Mouse (Mus musculus): ENCODE data around the gene Jag1. TPM values are rescaled to one million over a fixed set of nuclear protein-coding genes. Genes with fewer than 3 reads are reported as not detected.

The Jag1 gene
- total RNA-seq, 2 experiments from 2014 or later, result 5.9 to 7.6 TPM

GRCm38 (mm10) chr2:137107946-137108345, 8.5 kb downstream of the Jag1 start:
- DNase-seq (ENCODE audit: extremely low spot score in 1 of 2, low spot score in 2 of 2), result no peak
- intact Hi-C loops (cut with DNase I), result no loop called here

GRCm38 (mm10) chr2:137107203-137107602, 9.2 kb downstream of the Jag1 start:
- intact Hi-C loops (cut with DNase I), result no loop called here
- DNase-seq (ENCODE audit: extremely low spot score in 1 of 2, low spot score in 2 of 2), result no peak

DNA sequence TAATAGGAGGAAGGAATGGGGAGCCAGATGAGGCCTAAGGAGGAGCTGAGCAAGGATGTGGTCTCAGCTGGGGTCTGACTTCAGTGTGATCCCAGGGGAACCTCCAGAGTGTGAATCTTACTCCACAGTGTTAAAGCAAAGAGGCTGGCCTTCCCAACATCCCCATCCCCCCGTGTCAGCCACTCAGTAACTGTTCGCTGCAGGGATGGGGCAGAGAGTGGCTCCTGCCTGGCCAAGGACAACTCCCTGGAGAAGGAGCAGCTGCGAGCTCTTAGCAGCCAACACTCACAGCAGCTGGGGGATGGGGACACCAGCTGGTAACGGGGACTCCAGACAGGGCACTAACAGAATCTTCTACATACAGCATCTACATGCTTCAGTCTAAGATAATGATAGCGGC, 15.4 kb downstream of the Jag1 start:
- intact Hi-C loops (cut with DNase I), result no loop called here
- DNase-seq (ENCODE audit: extremely low spot score in 1 of 2, low spot score in 2 of 2), result peak in 1 of 2 experiments; percentile 67

DNA sequence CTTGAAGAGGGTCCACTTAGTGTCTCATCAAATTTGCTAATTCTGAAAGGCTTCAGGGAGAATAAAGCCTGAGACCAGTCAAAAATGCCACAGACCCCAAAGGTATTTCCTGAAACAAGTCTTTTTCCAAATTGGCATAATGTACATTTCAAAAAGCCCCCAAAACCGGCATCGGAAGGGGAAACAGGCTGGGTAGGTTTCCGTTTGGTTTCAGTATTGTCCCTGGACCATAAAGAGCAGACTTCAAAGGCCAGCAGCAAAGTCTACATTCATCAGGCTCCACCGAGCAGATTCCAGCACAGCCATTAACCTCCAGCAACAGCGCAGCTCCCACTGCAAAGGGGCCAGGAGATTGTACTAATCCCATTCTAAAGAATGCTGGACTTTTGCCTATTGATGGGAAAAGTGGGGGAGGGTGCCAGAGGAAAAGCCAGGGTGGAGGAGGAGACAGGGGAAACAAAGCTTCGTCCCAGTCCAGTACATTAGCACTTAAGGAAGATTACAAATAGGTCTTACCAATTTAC, 17.2 kb downstream of the Jag1 start:
- no peak for DNase-seq (ENCODE audit: extremely low spot score in 1 of 2, low spot score in 2 of 2)
- intact Hi-C loops (cut with DNase I), result no loop called here

DNA sequence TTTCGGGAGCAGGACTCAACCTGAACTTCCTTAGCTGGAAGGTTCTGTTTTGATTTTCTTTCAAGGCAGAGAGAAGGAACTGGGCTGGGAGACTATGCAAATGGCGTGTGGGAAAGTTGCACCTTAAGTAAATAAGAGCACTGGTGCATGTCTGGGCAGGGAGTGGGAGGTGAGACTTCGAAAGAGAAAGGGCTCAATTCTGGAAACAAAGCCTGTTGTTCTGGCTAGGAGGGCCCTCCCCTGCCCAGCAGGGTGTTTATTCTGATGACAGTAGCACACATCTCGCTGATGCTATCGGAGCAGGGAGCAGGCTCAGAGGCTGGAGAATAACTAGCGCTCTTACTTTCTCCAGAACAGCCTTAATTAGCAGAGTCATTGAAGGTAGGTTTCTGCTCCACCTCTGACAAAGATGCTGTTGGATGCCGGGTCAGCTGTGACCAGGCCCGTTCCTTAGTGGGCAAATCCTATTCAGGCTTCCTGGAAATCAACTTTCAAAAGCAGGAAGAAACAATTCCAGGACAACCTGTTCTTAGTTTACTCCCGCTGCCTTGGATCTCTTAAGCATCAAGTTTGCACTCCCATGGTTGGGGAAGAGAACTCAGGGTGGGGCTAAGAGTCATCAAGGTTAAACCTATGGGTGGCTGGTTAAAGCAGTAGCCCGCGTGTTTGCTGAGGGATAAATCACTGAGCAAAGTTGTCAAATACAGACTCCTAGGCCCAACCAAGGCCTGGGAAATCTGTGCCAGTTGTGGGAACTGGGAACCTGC, 18.0 kb downstream of the Jag1 start:
- no peak for DNase-seq (ENCODE audit: extremely low spot score in 1 of 2, low spot score in 2 of 2)
- intact Hi-C loops (cut with DNase I), result no loop called here

DNA sequence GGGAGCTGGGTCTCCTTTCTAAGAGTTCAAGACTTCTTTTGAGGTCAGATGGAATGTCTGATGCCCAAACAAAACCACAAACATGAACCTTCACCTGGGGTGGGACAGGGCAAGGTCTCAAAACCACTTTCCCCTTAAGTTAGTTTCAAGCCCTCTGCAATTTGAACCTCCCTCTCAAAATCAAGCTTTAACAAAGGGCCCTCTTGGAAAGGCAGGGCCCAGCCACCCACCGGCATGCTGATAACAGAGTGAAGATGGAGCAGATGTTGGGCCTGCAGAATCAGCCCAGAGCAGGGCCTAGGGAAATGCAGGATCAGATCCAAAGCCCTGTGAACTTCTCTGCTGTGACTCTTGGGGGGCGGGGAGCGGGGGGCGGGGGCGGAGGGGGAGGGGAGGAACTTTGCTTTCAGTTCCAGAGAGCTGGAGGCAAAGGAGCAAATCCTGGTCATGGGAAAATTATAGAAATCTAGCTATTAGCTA, 19.4 kb downstream of the Jag1 start:
- DNase-seq (ENCODE audit: extremely low spot score in 1 of 2, low spot score in 2 of 2), result no peak
- intact Hi-C loops (cut with DNase I), result no loop called here

DNA sequence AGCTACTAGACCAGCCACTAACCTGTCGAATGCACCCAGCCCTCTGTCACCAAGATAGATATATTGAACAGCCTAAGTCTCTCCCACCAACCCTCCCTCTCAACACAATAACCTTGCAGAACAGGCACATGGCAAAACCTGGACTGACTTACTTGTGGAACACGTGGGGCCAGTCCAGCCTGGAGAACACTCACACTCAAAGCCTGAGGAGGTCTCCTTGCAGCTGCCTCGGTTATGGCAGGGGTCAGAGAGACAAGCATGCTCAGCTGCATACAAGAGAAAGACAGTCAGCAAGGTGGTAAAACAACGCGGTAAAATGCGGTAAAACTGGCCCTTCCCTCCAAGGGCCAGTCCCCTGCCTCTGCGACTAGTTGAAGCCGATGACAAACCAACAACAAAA, 22.1 kb downstream of the Jag1 start:
- DNase-seq (ENCODE audit: extremely low spot score in 1 of 2, low spot score in 2 of 2), result no peak

DNA sequence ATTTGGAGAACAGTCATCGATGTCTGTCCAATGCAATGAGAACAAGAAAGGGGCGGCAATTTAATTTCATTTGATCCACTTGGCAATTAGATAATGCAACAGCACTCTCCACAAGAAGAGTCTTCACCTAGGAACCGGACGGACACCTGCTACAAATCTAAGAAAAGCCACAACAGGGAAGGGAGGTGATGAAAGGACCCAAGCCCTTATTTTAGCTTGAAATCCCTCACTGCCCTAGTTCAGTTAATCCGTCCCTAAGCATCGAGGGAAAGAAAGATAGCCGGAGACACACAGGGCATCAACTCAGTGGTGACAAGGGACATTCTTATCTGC, 23.2 kb downstream of the Jag1 start:
- intact Hi-C loops (cut with DNase I), result no loop called here
- DNase-seq (ENCODE audit: extremely low spot score in 1 of 2, low spot score in 2 of 2), result no peak

More for the DNA sequence above, 22.1 kb downstream of the Jag1 start:
- intact Hi-C loops (cut with DNase I), result no loop called here

DNA sequence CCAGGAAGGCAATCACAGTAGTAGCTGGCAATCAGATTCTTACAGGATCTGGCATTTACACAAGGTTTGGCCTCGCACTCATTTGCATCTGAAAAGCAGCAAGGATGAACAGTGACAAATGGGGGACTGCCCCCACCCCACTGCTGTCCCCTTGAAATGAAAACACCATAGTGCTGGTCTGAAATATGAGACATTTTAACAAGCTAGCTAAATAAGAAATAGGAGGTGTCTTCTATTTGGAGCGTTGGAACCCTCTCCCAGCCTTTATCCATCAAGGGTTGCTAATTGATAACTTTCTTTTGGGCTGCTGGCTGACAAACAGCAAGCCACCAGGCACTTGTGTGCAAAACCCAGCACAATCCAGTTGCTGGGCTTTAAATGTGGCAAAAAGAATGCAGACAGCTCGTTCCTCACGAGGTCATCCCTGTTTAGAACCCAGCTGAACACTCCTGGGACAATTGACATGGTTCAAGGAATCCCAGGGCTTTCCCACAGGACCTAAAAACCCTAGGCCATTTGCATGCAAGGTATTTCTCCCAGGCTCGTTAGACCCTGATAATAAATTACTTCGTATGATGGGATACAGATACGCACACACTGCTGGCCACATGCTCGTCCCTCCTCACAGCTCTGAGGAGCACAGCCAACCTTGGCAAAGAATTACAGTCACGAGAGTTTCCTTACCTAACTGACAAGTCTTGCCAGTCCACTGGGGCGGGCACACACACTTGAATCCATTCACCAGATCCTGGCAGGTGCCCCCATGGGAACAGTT, 23.7 kb downstream of the Jag1 start:
- intact Hi-C loops (cut with DNase I), result no loop called here

DNA sequence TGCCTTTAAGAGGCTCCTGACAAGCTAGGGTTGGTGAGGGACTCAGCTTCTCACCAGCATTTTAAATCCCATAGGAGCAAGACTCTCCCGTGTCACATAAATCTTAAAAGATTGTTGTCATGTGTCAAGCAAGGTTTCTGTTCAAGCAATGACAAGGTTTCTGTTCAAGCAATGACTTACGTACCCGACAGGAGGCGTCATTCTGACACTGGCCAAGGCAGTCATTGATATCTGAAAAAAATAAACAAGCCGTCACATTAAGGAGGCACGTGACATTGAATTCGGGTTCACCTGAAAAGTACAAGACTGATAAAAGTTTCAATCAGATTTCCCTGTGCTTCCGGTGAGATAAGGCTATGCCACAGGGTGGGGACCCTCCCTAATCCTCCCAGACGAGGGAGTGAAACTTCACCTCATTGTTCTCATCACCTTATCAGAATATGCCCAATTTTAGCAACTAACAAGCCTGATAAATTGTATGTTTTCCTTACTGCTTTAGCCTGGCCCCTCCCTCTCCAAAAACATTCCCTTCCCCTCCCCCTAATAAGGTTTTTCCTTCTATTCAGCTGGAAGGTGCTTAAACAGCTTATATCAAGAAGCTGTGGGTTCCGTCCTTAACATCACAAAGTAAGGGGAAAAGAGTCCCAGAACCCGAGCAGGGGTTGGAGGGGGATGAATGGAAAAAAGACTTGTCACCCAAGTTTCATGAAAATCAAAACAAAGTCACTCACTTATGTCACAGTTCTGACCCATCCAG, 24.5 kb downstream of the Jag1 start:
- DNase-seq (ENCODE audit: extremely low spot score in 1 of 2, low spot score in 2 of 2), result no peak
- intact Hi-C loops (cut with DNase I), result no loop called here

More for the DNA sequence above, 23.7 kb downstream of the Jag1 start:
- no peak for DNase-seq (ENCODE audit: extremely low spot score in 1 of 2, low spot score in 2 of 2)

GRCm38 (mm10) chr2:137087705-137088104, 28.7 kb downstream of the Jag1 start:
- DNase-seq (ENCODE audit: extremely low spot score in 1 of 2, low spot score in 2 of 2), result no peak
- intact Hi-C loops (cut with DNase I), result loop anchor here (10.0 kb wide), 1 partner anchor 173 kb away; no protein-coding TSS in a partner anchor

GRCm38 (mm10) chr2:137086621-137087395, 29.6 kb downstream of the Jag1 start:
- intact Hi-C loops (cut with DNase I), result loop anchor here (10.0 kb wide), 1 partner anchor 172 kb away; no protein-coding TSS in a partner anchor
- DNase-seq (ENCODE audit: extremely low spot score in 1 of 2, low spot score in 2 of 2), result no peak

- intact Hi-C loops (cut with DNase I), result loop anchor here (10.0 kb wide), 1 partner anchor 170 kb away; no protein-coding TSS in a partner anchor
- no peak for DNase-seq (ENCODE audit: extremely low spot score in 1 of 2, low spot score in 2 of 2)
Observed at GRCm38 (mm10) chr2:137085257-137085656, 31.2 kb downstream of the Jag1 start.

GRCm38 (mm10) chr2:137082896-137083620, 33.4 kb downstream of the Jag1 start:
- intact Hi-C loops (cut with DNase I), result loop anchor here (10.0 kb wide), 1 partner anchor 168 kb away; no protein-coding TSS in a partner anchor

DNA sequence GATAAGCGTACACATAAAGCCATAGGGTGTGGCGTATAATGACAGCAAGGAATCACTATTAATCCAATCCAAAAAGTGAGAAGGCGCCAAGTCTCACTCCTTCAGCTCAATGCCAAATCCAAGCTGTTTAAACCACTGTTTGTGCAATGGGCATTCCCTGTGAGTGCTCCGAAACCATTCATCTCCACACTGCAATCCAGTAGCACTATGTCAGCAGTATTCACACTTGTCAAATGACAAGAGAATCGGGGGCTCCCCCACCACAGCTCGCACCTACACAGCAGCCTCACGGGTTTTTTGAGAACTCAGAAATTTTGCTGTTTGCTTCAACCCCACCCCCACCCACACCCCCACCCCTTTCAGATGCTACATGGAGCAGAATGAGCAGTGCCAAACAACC, 35.4 kb downstream of the Jag1 start:
- DNase-seq (ENCODE audit: extremely low spot score in 1 of 2, low spot score in 2 of 2), result no peak
- intact Hi-C loops (cut with DNase I), result loop anchor here (10.0 kb wide), 1 partner anchor 166 kb away; no protein-coding TSS in a partner anchor

More at GRCm38 (mm10) chr2:137082896-137083620, 33.4 kb downstream of the Jag1 start:
- DNase-seq (ENCODE audit: extremely low spot score in 1 of 2, low spot score in 2 of 2), result peak; percentile 27 to 66

GRCm38 (mm10) chr2:137080468-137080867, 36.0 kb downstream of the Jag1 start:
- intact Hi-C loops (cut with DNase I), result loop anchor here (10.0 kb wide), 1 partner anchor 166 kb away; no protein-coding TSS in a partner anchor
- DNase-seq (ENCODE audit: extremely low spot score in 1 of 2, low spot score in 2 of 2), result no peak

GRCm38 (mm10) chr2:137079721-137080320, 36.6 kb downstream of the Jag1 start:
- intact Hi-C loops (cut with DNase I), result loop anchor here (10.0 kb wide), 1 partner anchor 165 kb away; no protein-coding TSS in a partner anchor
- no peak for DNase-seq (ENCODE audit: extremely low spot score in 1 of 2, low spot score in 2 of 2)

Measured in left cerebral cortex, postnatal 10 days (tissue).